Mouse (Mus musculus) kidney, adult 18-20 months (tissue): ENCODE results near the gene Snrpa.
A peak's percentile ranks its signal among the peaks of the same experiment; 100 is the strongest.
"Not testable (repeated sequence)": the region's sequence is repeated elsewhere in the genome, so short reads cannot be mapped to it uniquely, and the experiment has no call there.

Source experiments
- DNase-seq: peaks from one replicate; pipeline ENCODE4 v3.0.0; 2021

Snrpa gene

GRCm38 (mm10) chr7:27195681-27196611, at the start of gene Snrpa, which contains the start of gene BC024978:
Snrpa (minus strand) TSS chr7:27196271.
BC024978 (plus strand) TSS chr7:27195781.
- peak; percentile 96 for DNase-seq

GRCm38 (mm10) chr7:27244088-27244487, 48.0 kb upstream of the Snrpa start:
- not testable (repeated sequence) for DNase-seq

DNA sequence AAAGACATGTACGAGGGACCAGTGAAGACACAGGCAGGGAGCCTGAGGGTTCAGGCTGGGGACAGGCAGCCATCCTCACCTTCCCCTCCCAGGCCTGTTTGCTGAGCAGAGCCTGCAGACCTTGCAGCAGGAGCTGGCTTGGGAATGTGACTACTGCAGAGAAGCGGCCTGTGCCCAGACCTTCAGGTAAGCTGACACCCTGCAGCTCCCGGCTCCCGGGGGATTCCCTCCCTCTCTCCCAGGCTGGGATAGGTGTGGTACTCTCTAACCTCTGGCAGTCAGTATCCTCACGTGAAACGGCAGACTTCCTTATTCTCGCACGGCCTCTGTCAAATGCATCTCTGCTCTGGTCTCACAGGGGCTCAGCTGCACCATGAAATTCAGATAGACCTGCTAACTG, 47.1 kb upstream of the Snrpa start:
- DNase-seq = no peak

- no peak for DNase-seq
Observed at GRCm38 (mm10) chr7:27238568-27238967, 42.5 kb upstream of the Snrpa start.

- no peak for DNase-seq
Observed at GRCm38 (mm10) chr7:27237527-27237926, 41.5 kb upstream of the Snrpa start.

DNA sequence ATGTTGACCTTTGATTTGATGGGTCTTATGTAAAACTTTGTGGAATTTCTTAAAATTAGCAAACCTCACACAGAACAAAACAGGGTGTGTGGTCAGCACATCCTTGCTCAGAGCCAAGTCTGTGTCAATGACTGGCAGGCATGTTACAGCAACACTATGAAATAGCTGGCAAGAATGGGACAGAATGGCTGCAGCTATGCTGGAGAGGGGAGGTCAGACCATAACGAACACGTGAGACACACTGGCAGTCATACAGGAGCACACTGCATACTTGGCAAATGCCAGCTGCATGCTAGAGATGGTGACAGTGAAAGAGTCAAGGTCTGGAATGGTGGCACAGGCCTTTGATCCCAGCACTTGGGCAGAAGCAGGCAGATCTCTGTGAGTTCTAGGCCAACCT, 39.7 kb upstream of the Snrpa start:
- no peak for DNase-seq

- DNase-seq = no peak
Observed at GRCm38 (mm10) chr7:27233300-27233699, 37.2 kb upstream of the Snrpa start.

GRCm38 (mm10) chr7:27232781-27233281, 36.8 kb upstream of the Snrpa start, which contains the start of gene Coq8b:
Coq8b (plus strand) TSS chr7:27233023.
- DNase-seq = peak; percentile 94

DNA sequence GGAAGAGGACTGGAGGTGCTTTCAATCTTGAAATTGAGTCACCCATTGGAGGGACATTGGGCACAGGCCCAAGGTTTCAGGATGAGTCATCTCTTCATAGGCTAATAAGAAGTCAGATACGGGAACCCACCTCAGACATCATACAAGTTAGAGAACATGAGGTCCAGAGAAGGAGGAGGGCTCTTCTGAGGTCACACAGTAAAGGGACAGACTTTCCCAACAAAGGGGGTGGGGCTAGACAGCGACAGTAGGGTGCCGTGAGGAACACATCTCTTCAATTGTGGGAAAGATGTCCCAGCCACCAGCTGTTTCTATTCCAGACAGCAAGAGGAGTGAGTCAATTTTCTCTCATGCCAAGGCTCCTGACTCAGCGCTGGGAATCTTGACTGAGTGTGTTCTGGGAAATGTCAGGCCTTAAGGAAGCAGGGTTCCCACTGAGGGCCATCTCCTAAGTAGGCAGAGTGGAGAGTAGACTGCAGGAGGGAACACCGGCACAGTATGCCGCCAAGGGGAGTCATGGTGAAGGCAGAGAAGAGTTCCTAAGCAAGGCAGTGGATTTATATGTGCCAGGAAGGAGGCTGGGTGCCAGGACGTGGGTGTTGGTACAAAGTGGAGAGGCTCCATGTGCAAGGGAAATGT, 35.7 kb upstream of the Snrpa start:
- DNase-seq = no peak

DNA sequence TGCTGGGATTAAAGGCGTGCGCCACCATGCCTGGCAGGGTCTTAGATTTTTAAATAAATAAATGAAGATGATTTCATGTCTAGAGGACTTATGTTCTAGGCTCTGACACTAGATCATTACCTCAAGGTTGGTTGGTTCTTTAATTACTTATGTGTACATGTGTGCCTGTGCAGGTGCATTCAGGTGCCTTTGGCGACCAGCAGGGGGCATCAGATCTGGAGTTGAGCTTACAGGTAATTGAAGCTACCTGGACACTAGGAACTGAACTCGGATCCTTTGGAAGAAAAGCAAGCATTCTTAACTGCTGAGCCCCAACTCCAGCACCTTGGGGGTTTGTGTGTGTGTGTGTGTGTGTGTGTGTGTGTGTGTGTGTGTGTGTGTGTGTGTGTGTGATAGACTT, 34.7 kb upstream of the Snrpa start:
- no peak for DNase-seq

DNA sequence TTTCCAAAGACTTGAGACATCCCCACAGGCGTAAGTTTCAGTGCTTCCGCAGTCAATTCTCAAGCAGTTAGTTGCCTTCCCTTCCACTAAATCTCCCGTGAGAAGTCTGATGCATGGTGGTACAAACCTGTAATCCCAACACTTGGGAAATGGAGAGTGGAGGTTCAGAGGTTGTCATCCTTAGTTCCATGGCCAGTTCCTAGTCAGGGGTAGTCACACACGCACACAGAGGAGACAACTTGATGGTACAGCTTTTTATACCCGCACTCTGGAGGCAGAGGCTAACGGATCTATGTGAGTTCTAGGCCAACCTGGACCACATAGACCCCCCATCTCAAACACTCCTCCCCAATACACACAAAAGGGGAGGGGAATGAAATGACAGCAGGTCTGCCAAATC, 32.8 kb upstream of the Snrpa start:
- DNase-seq = no peak

- DNase-seq = peak; percentile 92
Observed at GRCm38 (mm10) chr7:27228281-27228821, 32.3 kb upstream of the Snrpa start, which contains the start of gene Itpkc. Itpkc (minus strand) TSS chr7:27228661.

DNA sequence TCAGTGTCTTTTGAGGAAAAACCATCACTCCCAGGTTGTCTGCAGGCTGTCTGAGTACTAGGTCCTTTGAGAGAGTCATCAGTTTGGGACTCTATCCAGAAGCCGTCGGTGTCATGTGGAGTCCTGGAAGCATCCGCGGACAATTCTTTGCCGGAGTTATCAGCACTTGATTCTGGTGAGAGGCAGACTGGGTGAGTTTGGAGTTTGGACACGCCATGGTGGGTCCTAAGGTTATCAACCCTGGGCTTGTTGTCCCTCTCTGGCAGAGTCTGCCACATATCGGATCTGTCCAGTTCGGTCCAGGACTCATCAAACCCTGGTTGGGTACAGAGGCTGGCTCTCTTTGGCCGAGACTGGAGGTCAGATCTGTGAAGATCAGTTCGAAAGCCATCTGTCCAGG, 31.6 kb upstream of the Snrpa start:
- no peak for DNase-seq

DNA sequence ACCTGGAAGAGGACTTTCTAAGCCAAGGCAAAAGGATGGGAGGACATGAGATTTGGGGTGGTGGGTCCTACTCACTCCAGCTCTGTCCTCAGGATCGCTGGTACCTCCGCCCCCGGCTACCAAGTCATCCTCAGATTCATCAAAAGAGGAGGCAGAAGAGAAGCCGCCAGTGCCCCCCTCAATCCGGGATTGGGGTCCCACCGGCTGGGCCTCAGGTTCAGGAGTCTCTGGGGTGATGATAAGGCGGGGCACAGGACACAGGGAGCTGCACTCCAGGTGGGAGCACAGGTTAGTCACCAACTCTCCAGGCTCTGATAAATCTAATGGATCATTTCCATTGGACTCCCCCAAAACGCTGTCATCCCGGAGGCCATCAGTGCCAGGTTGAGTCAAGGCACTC, 31.2 kb upstream of the Snrpa start:
- no peak for DNase-seq

GRCm38 (mm10) chr7:27224877-27225575, 29.0 kb upstream of the Snrpa start:
- DNase-seq = no peak

DNA sequence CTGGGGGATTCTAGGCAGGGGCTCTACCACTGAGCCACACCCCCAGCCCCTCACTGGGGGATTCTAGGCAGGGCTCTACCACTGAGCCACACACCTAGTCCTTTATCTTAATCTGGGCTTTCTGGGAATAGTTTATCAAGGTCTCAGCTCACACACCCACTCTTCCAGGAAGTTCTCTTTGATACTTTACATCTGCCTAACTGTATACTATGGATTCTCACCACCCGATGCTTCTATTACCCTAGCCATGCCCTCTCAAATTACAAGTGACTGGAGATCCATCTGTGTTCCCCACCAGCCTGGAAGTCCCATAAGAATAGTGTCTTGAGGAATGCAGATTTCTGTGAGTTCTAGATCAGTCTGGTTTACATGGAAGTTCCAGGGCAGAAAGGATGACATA, 26.5 kb upstream of the Snrpa start:
- DNase-seq = no peak

DNA sequence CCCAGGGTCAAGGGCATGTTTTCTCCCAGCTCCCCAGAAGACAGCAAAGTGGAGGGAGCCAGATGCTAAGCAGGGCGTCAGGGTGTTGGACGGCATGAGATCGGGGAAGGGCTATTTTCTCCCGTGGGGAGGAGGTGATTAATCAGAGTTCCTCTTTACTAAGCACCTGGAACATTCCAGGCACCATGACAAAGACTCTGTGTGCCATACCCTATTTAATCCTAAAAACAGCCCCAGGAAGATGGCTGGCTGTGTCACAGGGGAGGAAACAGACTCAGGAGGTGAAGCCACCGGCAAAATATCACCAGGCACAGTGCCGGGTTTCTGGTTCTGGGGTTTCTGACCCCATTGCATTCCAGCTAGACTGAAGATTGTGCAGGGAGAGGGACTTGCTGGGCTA, 25.9 kb upstream of the Snrpa start:
- no peak for DNase-seq

DNA sequence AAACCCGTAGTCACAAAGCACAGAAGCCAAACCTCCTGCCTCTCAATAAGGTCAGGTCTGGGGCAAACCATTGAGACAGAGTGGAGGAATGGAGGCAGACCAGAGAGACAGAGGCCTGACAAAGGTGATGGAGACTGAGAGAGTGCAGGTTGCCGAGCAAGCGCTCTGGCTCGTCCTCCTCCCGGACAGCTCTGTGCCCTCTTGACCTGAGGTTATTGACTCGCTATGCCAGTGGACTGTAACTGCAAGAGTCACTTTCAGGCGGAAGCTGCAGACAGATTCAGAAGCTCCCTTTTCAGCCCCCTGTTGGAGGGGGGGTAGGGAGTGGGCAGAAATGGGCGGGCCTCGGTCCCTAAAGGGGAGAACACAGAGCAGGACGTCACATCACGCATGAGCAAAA, 23.9 kb upstream of the Snrpa start:
- no peak for DNase-seq

- DNase-seq = no peak
Observed at GRCm38 (mm10) chr7:27218586-27218985, 22.5 kb upstream of the Snrpa start.

GRCm38 (mm10) chr7:27212626-27213025, 16.6 kb upstream of the Snrpa start:
- no peak for DNase-seq

DNA sequence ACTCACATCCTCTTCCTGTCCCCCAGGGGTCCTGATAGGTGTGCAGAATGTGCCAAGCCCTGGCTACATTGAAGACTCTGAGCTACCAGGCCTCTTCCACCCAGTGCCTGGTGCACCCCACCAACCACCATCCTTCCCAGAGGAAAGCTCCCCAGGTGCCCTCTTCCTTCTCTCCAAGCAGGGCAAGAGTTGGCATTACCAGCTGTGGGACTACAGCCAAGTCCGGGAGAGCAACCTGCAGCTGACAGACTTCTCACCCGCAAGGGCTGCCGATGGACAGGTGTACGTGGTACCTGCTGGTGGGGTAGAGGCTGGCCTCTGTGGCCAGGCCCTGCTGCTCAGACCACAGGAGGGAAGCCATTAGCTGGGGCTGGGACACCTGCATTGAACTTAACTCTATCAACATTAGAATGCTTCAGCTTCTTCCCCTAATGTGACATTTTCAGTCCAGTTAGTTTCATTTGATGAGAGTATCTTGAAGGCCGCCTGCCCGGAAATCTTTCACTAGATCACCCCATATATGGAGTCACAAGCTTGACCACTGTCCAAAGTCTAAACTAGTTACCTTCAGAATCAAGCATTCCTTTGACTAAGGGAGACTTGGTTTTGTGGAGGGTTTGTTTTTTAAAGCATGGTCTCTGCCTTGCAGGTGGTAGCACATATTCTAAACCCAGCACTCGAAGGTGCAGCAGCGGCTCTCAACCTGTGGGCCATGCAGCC, 7.8 kb upstream of the Snrpa start:
- peak; percentile 39 for DNase-seq

DNA sequence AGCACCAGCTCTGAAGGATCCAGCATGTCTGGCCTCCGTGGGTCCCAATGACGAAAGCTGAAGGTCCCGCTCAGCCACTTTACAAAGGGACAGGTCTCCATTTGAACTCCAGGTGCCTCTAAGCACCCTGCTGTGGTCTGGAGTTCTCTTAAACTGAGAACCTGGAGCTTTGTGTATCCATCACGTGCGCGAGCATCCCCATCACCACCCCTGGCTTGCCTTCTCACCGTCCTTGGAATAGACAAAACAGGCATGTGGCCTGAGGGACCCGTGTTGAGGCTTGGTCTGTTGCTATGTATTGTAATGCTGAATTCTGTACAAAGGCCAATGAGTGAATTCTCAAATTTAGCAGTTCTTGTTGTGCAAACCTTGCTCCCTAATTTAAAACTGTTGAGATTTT, 2.7 kb upstream of the Snrpa start:
- DNase-seq = no peak
